Mouse (Mus musculus) kidney, embryonic 14.5 days (tissue): Measurements from ENCODE around the gene Kansl1l. TPM values are rescaled to one million over a fixed set of nuclear protein-coding genes. Genes with fewer than 3 reads are reported as not detected.

Source experiments
- ATAC-seq: fragments of 200-750 bp; cut with Nextera tagmentation; 2 replicates; pipeline ENCODE4 v1.8.0; 2017; ENCODE audit warnings: moderate number of reproducible peaks, mild to moderate bottlenecking, moderate TSS enrichment, moderate library complexity; ENCODE audit not compliant: low FRiP score, low TSS enrichment
- H3K27ac ChIP-seq: fragments of 300-500 bp; sonication (generic); 2 replicates; pipeline ENCODE4 v1.5.1; 2014; ENCODE audit warnings: low read depth, mild to moderate bottlenecking, low read length, moderate library complexity, mixed read lengths
- H3K27me3 ChIP-seq: fragments of 300-500 bp; sonication (generic); 2 replicates; pipeline ENCODE4 v1.6.1; 2014; ENCODE audit warnings: mild to moderate bottlenecking, low read length; ENCODE audit not compliant: control insufficient read depth, insufficient read depth
- H3K36me3 ChIP-seq: fragments of 300-500 bp; sonication (generic); 2 replicates; pipeline ENCODE4 v1.6.1; 2014; ENCODE audit warnings: low read length, mixed read lengths; ENCODE audit not compliant: control insufficient read depth, insufficient read depth
- H3K4me1 ChIP-seq: fragments of 300-500 bp; sonication (generic); 2 replicates; pipeline ENCODE4 v1.6.1; 2014; ENCODE audit warnings: low read length, mixed read lengths; ENCODE audit not compliant: control insufficient read depth, insufficient read depth
- H3K4me2 ChIP-seq: fragments of 300-500 bp; sonication (generic); replicated peaks from 2 replicates; pipeline ENCODE4 v1.6.1; 2014; ENCODE audit warnings: low read depth, mild to moderate bottlenecking, low read length
- H3K4me3 ChIP-seq: fragments of 300-500 bp; sonication (generic); 2 replicates; pipeline ENCODE4 v1.5.1; 2014; ENCODE audit warnings: mild to moderate bottlenecking, low read length
- H3K9ac ChIP-seq: fragments of 300-500 bp; sonication (generic); 2 replicates; pipeline ENCODE4 v1.6.1; 2014; ENCODE audit warnings: low read depth, mild to moderate bottlenecking, low read length, moderate library complexity
- H3K9me3 ChIP-seq: fragments of 300-500 bp; sonication (generic); 2 replicates; pipeline ENCODE4 v1.6.1; 2016; ENCODE audit warnings: low read length; ENCODE audit not compliant: control insufficient read depth
- WGBS: fragments of 180-500 bp; shearing (Covaris S2); extraction: QIAGEN DNeasy Blood & Tissue Kit; methylation state at CpG from one replicate; pipeline ENCODE4 v1.1.7; 2014; 5-methylcytosine and 5-hydroxymethylcytosine counted together
- polyA plus RNA-seq: library from polyadenylated mRNA; unstranded; fragments of >200 nt; fragmentation: Nextera tagmentation; extraction: Ambion mirVana; gene quantifications from 2 replicates; pipeline ENCODE4 v1.2.1, GENCODE M21; 2014

Kansl1l gene
- polyA plus RNA-seq, 1 experiment from 2014 or later, result 15.7 TPM

DNA sequence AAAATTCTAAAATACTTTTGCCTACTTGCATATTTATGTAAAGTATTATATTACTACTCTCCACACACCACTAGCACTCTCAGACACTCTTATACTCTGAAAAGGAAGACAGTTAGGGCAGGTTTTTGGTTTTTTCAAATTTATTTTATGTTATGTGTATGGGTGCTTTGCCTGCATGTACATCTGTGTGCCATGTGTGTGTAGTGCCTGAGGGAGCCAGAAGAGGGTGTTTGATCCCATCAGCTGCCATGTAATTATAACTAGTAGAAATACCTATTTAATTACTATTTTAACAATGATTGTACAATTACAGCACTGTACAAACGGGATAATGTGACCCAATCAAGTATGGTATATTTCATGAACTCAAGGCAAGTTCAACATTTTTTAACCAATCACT is 12.0 kb downstream of the Kansl1l start:
- WGBS, result 83% methylated on average over 1 of the region's 1 CpGs
- no peak for ATAC-seq

DNA sequence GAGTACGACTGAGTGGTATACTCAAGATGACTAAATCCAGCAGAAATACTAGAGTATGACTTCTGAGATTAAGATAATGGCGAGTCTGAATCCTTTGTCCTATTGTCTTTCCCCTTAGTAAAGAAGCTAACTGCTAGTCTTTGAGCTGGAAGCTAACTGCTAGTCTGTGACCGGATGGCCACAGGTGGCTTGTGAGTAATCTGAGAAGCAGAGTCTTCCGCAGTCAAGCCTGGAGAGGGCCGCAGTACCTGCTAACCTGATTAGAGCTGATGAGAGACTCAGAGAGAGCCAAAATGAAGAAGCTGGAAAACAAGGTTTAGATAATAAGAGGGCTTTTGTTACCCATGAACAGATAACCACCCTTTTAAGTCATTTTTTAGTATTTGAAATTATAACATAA is 12.7 kb downstream of the Kansl1l start:
- H3K4me2 ChIP-seq, result no peak overlapping the region
- WGBS, result 66% methylated on average over 5 of the region's 5 CpGs
- H3K27ac ChIP-seq, result no peak overlapping the region
- no peak for ATAC-seq
- no peaks in the 10 kb centered on the region for H3K27me3 ChIP-seq
- no peaks in the 10 kb centered on the region for H3K9me3 ChIP-seq
- H3K4me3 ChIP-seq, result no peak overlapping the region
- no peaks in the 10 kb centered on the region for H3K4me1 ChIP-seq
- H3K9ac ChIP-seq, result no peak overlapping the region
- peaks cover 17% of the 10 kb centered on the region; the same call in 1 of the 2 replicates for H3K36me3 ChIP-seq

More for the DNA sequence above, 12.0 kb downstream of the Kansl1l start:
- H3K27ac ChIP-seq, result no peak overlapping the region
- H3K27me3 ChIP-seq, result no peaks in the 10 kb centered on the region
- no peak overlapping the region for H3K4me3 ChIP-seq
- no peak overlapping the region for H3K9ac ChIP-seq
- no peaks in the 10 kb centered on the region for H3K9me3 ChIP-seq
- H3K4me1 ChIP-seq, result no peaks in the 10 kb centered on the region
- peaks cover 10% of the 10 kb centered on the region; the same call in 1 of the 2 replicates for H3K36me3 ChIP-seq
- H3K4me2 ChIP-seq, result no peak overlapping the region

DNA sequence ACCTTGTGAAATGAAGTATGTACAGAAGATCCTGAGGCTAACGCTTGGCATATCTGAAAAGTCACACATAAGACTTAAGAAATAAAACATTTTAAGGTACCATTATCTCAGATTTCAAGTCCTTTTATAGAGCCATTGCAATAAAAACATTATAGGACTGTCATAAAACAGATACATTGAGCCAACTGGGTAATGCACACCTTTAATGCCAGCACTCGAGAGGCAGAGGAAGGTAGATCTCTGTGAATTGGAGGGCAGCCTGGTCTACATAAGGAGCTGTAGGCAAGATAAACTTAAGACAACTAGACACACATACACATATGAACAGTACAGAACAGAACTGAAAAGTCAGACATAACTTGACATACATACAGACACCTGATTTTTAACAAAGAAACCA is 19.4 kb downstream of the Kansl1l start:
- no peak for ATAC-seq
- no peak overlapping the region for H3K4me2 ChIP-seq
- H3K27ac ChIP-seq, result no peak overlapping the region
- no peaks in the 10 kb centered on the region for H3K9me3 ChIP-seq
- H3K27me3 ChIP-seq, result no peaks in the 10 kb centered on the region
- peaks cover 23% of the 10 kb centered on the region; the same call in 1 of the 2 replicates for H3K36me3 ChIP-seq
- H3K4me1 ChIP-seq, result no peaks in the 10 kb centered on the region
- no peak overlapping the region for H3K9ac ChIP-seq
- whole genome bisulfite sequencing, result 88% methylated on average over 2 of the region's 2 CpGs
- H3K4me3 ChIP-seq, result no peak overlapping the region

DNA sequence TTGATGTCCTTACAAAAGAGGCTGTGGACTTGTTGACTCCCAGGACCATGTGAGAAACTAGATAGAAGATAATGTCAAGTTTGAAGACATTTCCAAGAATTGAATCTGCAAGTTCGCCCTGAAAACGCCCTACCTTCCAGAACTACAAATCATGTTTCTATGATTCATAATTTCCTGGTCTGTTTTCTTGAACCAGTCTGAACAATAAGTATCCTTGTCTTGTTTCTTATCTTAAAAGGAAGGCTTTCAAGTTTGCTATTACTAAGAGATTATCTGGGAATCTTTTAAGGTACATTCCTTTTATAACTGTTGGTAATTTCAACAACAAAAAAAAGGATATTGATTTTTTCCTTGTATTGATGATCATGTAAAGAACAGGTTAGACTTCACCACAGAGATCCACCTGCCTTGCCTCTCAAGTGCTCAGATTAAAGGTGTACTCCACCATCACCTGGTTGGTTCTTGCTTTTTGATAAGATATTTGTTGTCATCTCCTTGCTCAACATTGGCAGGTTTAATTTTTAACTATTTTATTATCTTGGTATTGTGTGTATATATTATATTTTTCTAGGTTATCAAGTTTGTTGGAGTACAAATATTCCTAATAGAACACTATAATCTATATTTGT is 24.4 kb downstream of the Kansl1l start:
- no peak for ATAC-seq
- WGBS, result 89% methylated on average over 2 of the region's 2 CpGs

DNA sequence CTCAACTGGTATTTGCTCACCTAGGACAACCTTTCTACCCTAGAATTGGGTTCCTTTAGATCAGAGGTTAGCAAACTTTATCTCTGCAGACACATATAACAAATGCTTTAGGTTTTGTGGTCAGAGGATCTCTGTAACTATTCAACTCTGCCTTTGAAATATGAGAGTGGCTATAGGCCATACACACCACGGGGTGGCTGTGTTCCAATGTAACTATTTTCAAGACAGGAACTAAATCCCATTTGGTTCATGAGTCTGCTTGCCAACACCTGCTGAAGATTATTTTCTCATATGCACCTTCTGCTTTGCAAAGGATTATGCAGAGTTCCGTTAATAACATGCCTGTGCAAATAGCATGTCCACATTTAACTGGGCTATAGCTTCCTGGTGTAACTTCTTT is 35.1 kb downstream of the Kansl1l start:
- no peaks in the 10 kb centered on the region for H3K27me3 ChIP-seq
- H3K4me2 ChIP-seq, result no peak overlapping the region
- H3K9ac ChIP-seq, result no peak overlapping the region
- ATAC-seq, result no peak
- no peak overlapping the region for H3K27ac ChIP-seq
- no peak overlapping the region for H3K4me3 ChIP-seq
- H3K4me1 ChIP-seq, result no peaks in the 10 kb centered on the region
- no peaks in the 10 kb centered on the region for H3K9me3 ChIP-seq
- WGBS, result 51% methylated on average over 2 of the region's 2 CpGs
- H3K36me3 ChIP-seq, result peaks cover under 1% of the 10 kb centered on the region; the same call in 1 of the 2 replicates

More for the DNA sequence above, 24.4 kb downstream of the Kansl1l start:
- Histone ChIP-seq H3K27ac (no peak overlapping the region), H3K4me3 (no peak overlapping the region), H3K4me2 (no peak overlapping the region), H3K36me3 (peaks cover 5% of the 10 kb centered on the region; the same call in 1 of the 2 replicates), H3K9ac (no peak overlapping the region), H3K4me1 (no peaks in the 10 kb centered on the region), H3K9me3 (no peaks in the 10 kb centered on the region), H3K27me3 (no peaks in the 10 kb centered on the region)

DNA sequence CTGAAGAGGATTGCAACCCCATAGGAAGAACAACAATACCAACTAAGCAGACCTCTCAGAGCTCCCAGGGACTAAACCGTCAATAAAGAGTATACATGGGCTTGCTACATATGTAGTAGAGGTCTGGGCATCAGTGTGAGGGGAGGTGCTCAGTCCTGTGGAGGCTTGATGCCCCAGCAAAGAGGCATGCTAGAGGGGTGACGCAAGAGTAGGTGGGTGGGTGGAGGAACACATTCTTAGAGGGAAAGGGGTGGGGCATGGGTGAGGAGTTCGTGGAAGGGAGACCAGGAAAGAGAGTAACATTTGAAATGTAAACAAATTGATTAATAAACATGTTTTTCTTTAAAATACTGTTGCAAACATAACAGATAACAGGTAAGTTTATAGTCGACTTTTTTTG is 36.3 kb downstream of the Kansl1l start:
- H3K27ac ChIP-seq, result no peak overlapping the region
- H3K9ac ChIP-seq, result no peak overlapping the region
- no peaks in the 10 kb centered on the region for H3K4me1 ChIP-seq
- H3K36me3 ChIP-seq, result peaks cover 2% of the 10 kb centered on the region; the same call in 1 of the 2 replicates
- ATAC-seq, result no peak
- H3K27me3 ChIP-seq, result no peaks in the 10 kb centered on the region
- H3K9me3 ChIP-seq, result no peaks in the 10 kb centered on the region
- H3K4me3 ChIP-seq, result no peak overlapping the region
- 88% methylated on average over 4 of the region's 4 CpGs for WGBS
- H3K4me2 ChIP-seq, result no peak overlapping the region

DNA sequence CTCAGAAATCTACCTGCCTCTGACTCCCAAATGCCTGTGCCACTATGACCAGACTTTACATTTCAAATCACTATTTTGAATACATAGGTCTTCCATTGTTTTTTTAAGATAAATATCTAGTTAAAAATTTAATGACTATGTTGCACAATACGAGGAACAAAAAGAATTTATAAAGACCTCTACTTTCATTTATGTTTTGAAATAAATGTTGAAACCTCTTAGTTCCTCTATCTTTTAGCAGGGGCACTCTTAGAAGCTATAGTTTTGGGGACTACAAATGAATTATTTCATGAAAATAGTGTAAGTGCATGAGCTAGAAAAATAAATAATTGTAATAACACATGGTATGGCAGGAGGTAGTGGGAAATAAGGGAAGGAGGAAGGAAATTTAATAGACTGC is 38.6 kb downstream of the Kansl1l start:
- Histone ChIP-seq H3K9me3 (no peaks in the 10 kb centered on the region), H3K4me3 (no peak overlapping the region), H3K27me3 (no peaks in the 10 kb centered on the region), H3K27ac (no peak overlapping the region), H3K4me1 (no peaks in the 10 kb centered on the region), H3K9ac (no peak overlapping the region), H3K36me3 (peaks cover 2% of the 10 kb centered on the region; the same call in 1 of the 2 replicates), H3K4me2 (no peak overlapping the region)
- WGBS, result 83% methylated on average over 1 of the region's 1 CpGs
- no peak for ATAC-seq

DNA sequence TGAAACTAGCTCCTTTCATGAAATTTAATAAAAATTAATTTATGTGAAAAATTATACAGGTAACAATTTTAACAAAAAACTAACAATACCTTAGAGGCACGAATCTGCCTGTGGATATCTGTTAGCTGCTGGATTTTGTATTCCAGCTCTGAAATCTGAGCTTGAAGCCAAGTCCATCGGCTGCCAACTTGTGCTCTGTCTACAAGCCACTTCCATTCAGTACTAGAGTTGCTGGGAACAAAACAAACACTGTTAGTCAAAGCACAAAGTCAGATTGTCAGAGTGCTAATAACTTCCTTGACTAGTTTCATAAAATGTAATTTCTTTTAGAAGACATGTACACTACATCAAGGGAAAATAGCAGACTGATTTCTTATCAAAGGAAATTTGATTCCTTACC is 39.5 kb downstream of the Kansl1l start:
- no peaks in the 10 kb centered on the region for H3K9me3 ChIP-seq
- no peaks in the 10 kb centered on the region for H3K4me1 ChIP-seq
- H3K4me2 ChIP-seq, result no peak overlapping the region
- no peak overlapping the region for H3K9ac ChIP-seq
- H3K4me3 ChIP-seq, result no peak overlapping the region
- H3K36me3 ChIP-seq, result peaks cover 7% of the 10 kb centered on the region; the same call in 1 of the 2 replicates
- no peak for ATAC-seq
- 69% methylated on average over 2 of the region's 2 CpGs for WGBS
- H3K27me3 ChIP-seq, result no peaks in the 10 kb centered on the region
- no peak overlapping the region for H3K27ac ChIP-seq

DNA sequence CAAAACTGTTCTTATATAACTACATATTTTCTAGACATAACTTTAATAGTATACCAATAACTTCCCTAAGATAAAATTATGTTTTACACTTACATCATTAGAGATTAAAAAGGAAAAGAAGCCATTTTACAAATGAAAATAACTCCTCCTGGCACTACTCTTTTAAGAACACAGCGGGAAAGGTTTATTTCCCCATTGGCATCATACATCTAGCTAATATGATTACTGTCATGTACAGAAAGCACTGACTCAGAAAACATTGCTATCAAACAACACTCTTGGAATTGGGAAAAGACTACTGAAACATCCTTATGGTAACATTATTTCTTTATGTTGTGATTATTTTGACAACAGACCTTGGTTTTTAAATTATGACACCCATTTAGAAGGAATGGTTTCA is 48.6 kb downstream of the Kansl1l start:
- H3K9ac ChIP-seq, result no peak overlapping the region
- H3K27ac ChIP-seq, result no peak overlapping the region
- no peak overlapping the region for H3K4me3 ChIP-seq
- H3K27me3 ChIP-seq, result no peaks in the 10 kb centered on the region
- ATAC-seq, result no peak
- peaks cover 12% of the 10 kb centered on the region; the same call in 1 of the 2 replicates for H3K36me3 ChIP-seq
- H3K9me3 ChIP-seq, result no peaks in the 10 kb centered on the region
- 96% methylated on average over 1 of the region's 1 CpGs for WGBS
- H3K4me1 ChIP-seq, result no peaks in the 10 kb centered on the region
- no peak overlapping the region for H3K4me2 ChIP-seq
